In genomic region chr9:16256577-16257207, GRCm38 (mm10) we compare ENCODE assay signal across 21 mouse cellular contexts.
DNase-seq lines count a peak whose midpoint lies in the region; ATAC-seq and TF ChIP-seq lines count a peak whose summit lies in the region.
"Had no signal": no experiment of that assay in that cellular context is flagged by ENCODE, and none has a peak within 500 bp of the region (broad histone marks: within the 10 kb centered on the region; RNA-seq: fewer than 3 reads in every experiment).

No protein-coding gene starts in this region.

- H3K36me3 ChIP-seq in midbrain, embryonic 13.5 days: no peaks in the 10 kb centered on the region
- no peaks in the 10 kb centered on the region for H3K36me3 ChIP-seq in midbrain, embryonic 11.5 days (ENCODE audit: control insufficient read depth, insufficient read depth, low read length)
- no peaks in the 10 kb centered on the region for H3K36me3 ChIP-seq in forebrain, embryonic 16.5 days (ENCODE audit: control insufficient read depth, insufficient read depth)
- H3K36me3 ChIP-seq in hindbrain, postnatal 0 days (ENCODE audit: insufficient read depth, low read length): no peaks in the 10 kb centered on the region
- H3K36me3 ChIP-seq: heart, embryonic 15.5 days; limb, embryonic 10.5 days had no signal

- no peak overlapping the region for H3K4me2 ChIP-seq in midbrain, embryonic 13.5 days (replicated peaks)
- no peak overlapping the region for H3K4me2 ChIP-seq in midbrain, embryonic 11.5 days
- H3K4me2 ChIP-seq in forebrain, embryonic 16.5 days (ENCODE audit: low read length): no peak overlapping the region
- no peak overlapping the region for H3K4me2 ChIP-seq in hindbrain, postnatal 0 days (ENCODE audit: low read depth, low read length)
- H3K4me2 ChIP-seq: heart, embryonic 15.5 days had no signal

- TF ChIP-seq CTCF in hindbrain, postnatal 0 days (IDR thresholded peaks at IDR 0.05; ENCODE audit: low read depth): no peak

- no peaks in the 10 kb centered on the region for H3K9me3 ChIP-seq in midbrain, embryonic 13.5 days
- H3K9me3 ChIP-seq in midbrain, embryonic 11.5 days (ENCODE audit: control insufficient read depth, low read length): no peaks in the 10 kb centered on the region
- no peaks in the 10 kb centered on the region for H3K9me3 ChIP-seq in forebrain, embryonic 16.5 days (ENCODE audit: control insufficient read depth, low read length)
- H3K9me3 ChIP-seq in hindbrain, postnatal 0 days (ENCODE audit: low read length): no peaks in the 10 kb centered on the region
- H3K9me3 ChIP-seq: heart, embryonic 15.5 days; limb, embryonic 10.5 days had no signal

- no peaks in the 10 kb centered on the region for H3K27me3 ChIP-seq in midbrain, embryonic 13.5 days
- no peaks in the 10 kb centered on the region for H3K27me3 ChIP-seq in midbrain, embryonic 11.5 days (ENCODE audit: control insufficient read depth, insufficient read depth, low read length)
- no peaks in the 10 kb centered on the region for H3K27me3 ChIP-seq in forebrain, embryonic 16.5 days (replicated peaks; ENCODE audit: control insufficient read depth, insufficient read depth, low read length)
- no peaks in the 10 kb centered on the region for H3K27me3 ChIP-seq in hindbrain, postnatal 0 days (ENCODE audit: insufficient read depth, low read length)
- H3K27me3 ChIP-seq: heart, embryonic 15.5 days had no signal

- peak; percentile 43 for ATAC-seq in midbrain, embryonic 13.5 days
- no peak for ATAC-seq in midbrain, embryonic 11.5 days (ENCODE audit: low FRiP score)
- ATAC-seq in forebrain, embryonic 16.5 days: peak; percentile 64
- ATAC-seq in hindbrain, postnatal 0 days: 0 out of 2 replicates have a peak, but pooled peaks have one; percentile 24
- ATAC-seq: inflammation-experienced regulatory T-cells, adult 6 months had no signal

- H3K9ac ChIP-seq in midbrain, embryonic 13.5 days (replicated peaks): no peak overlapping the region
- no peak overlapping the region for H3K9ac ChIP-seq in midbrain, embryonic 11.5 days (ENCODE audit: low read length)
- no peak overlapping the region for H3K9ac ChIP-seq in forebrain, embryonic 16.5 days (replicated peaks; ENCODE audit: low read depth, low read length)
- H3K9ac ChIP-seq in hindbrain, postnatal 0 days (replicated peaks; ENCODE audit: low read length): no peak overlapping the region
- H3K9ac ChIP-seq: heart, embryonic 15.5 days had no signal

- intact Hi-C loops in gastrocnemius, postnatal 36 days (cut with DNase I): no loop called here
- intact Hi-C loops in left cerebral cortex, postnatal 14 days (cut with DNase I): no loop called here

- DNase-seq in midbrain, embryonic 11.5 days (ENCODE audit: low spot score, missing footprints): no peak
- no peak for DNase-seq in hindbrain, postnatal 0 days (ENCODE audit: low spot score)
- peak; percentile 15 for DNase-seq in retina, embryonic 14.5 days (ENCODE audit: low spot score)
- DNase-seq in gastrocnemius, postnatal 36 days: no peak
- DNase-seq in cerebellum, adult 9-10 months: no peak
- DNase-seq in left cerebral cortex, postnatal 14 days (ENCODE audit: low spot score in 2 of 2): no peak
- DNase-seq: adrenal gland, postnatal 25 days; cerebellum, adult 11 months; cerebellum, postnatal 14 days; heart, postnatal 36 days; kidney, adult 2 months; lung, postnatal 4 days; thymus, adult 18-20 months; thymus, postnatal 4 days had no signal

- peaks cover 28% of the 10 kb centered on the region for H3K4me1 ChIP-seq in midbrain, embryonic 13.5 days (replicated peaks)
- H3K4me1 ChIP-seq in midbrain, embryonic 11.5 days (ENCODE audit: control insufficient read depth, insufficient read depth, low read length): peaks cover 6% of the 10 kb centered on the region
- peaks cover 19% of the 10 kb centered on the region for H3K4me1 ChIP-seq in forebrain, embryonic 16.5 days (replicated peaks; ENCODE audit: control insufficient read depth, insufficient read depth, low read length)
- H3K4me1 ChIP-seq in hindbrain, postnatal 0 days (ENCODE audit: insufficient read depth, low read length): no peaks in the 10 kb centered on the region; the same call in 1 of the 2 replicates

- peak overlapping the region; percentile 65 for H3K27ac ChIP-seq in midbrain, embryonic 13.5 days
- no peak overlapping the region for H3K27ac ChIP-seq in midbrain, embryonic 11.5 days (ENCODE audit: low read depth, low read length)
- no peak overlapping the region for H3K27ac ChIP-seq in forebrain, embryonic 16.5 days (ENCODE audit: low read length)
- H3K27ac ChIP-seq in hindbrain, postnatal 0 days: no peak overlapping the region
- H3K27ac ChIP-seq: heart, embryonic 15.5 days; kidney, postnatal 0 days; left cerebral cortex, adult 2 months; limb, embryonic 10.5 days had no signal

- WGBS in midbrain, embryonic 13.5 days: 57% methylated on average over 2 of the region's 2 CpGs
- WGBS in midbrain, embryonic 11.5 days: 79% methylated on average over 2 of the region's 2 CpGs
- 37% methylated on average over 2 of the region's 2 CpGs for WGBS in forebrain, embryonic 16.5 days
- 51% methylated on average over 2 of the region's 2 CpGs for WGBS in hindbrain, postnatal 0 days

- no peak overlapping the region for H3K4me3 ChIP-seq in midbrain, embryonic 13.5 days (replicated peaks)
- no peak overlapping the region for H3K4me3 ChIP-seq in midbrain, embryonic 11.5 days (ENCODE audit: low read depth, low read length)
- H3K4me3 ChIP-seq in forebrain, embryonic 16.5 days (replicated peaks; ENCODE audit: low read length): no peak overlapping the region
- H3K4me3 ChIP-seq in hindbrain, postnatal 0 days (ENCODE audit: low read length): no peak overlapping the region
- H3K4me3 ChIP-seq: heart, embryonic 15.5 days; left cerebral cortex, adult 2 months; limb, embryonic 10.5 days had no signal
